Mouse (Mus musculus) small intestine, adult 2 months (tissue): ENCODE data around the gene Acadvl.

Experiments
- CTCF ChIP-seq: fragments of 200-500 bp; IDR thresholded peaks from 2 replicates; pipeline ENCODE4 v1.5.1; 2012; ENCODE audit warnings: low read depth, mild to moderate bottlenecking, control low read depth, inconsistent platforms, low read length, moderate library complexity, mixed read lengths; ENCODE audit not compliant: insufficient replicate concordance, insufficient read length; ENCODE audit errors: extremely low read depth
- POLR2A ChIP-seq: fragments of 200-500 bp; IDR thresholded peaks from 2 replicates; pipeline ENCODE4 v1.6.1; 2012; ENCODE audit warnings: low read depth, mild to moderate bottlenecking, control low read depth, inconsistent platforms, low read length, moderate library complexity

DNA sequence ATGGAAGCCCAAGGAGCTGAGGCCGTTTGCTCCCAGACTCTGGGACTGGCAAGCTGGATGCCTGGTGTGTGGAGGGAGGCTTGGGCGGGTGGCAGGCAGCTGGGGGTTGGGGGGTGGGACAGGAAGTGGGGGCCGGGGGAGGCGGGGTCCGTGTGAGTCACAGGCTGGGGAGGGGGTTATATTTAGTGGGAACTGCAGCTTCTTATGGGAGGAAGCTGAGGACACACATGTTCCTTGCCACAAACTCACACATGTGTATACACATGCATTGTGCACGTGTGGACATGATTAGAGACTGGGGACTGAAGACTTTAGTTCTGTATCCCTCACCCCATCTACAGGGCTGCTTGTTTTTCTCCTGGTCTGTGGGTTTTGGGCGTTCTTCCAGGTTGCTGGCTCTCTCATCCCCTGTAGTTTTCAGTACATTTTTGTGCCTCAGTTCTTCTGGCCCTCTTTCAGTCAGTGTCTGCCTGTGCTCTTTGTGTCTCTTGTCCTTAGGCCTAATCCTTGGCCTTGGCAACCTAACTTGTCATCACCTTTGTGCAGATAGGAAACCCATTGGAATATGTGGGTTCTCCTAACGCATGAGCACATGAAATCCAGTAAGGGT is 4.9 kb upstream of the Acadvl start:
- TF ChIP-seq CTCF (no peak), POLR2A (no peak)
